Comparison of ENCODE assay signal across 8 mouse cellular contexts in the genomic region with DNA sequence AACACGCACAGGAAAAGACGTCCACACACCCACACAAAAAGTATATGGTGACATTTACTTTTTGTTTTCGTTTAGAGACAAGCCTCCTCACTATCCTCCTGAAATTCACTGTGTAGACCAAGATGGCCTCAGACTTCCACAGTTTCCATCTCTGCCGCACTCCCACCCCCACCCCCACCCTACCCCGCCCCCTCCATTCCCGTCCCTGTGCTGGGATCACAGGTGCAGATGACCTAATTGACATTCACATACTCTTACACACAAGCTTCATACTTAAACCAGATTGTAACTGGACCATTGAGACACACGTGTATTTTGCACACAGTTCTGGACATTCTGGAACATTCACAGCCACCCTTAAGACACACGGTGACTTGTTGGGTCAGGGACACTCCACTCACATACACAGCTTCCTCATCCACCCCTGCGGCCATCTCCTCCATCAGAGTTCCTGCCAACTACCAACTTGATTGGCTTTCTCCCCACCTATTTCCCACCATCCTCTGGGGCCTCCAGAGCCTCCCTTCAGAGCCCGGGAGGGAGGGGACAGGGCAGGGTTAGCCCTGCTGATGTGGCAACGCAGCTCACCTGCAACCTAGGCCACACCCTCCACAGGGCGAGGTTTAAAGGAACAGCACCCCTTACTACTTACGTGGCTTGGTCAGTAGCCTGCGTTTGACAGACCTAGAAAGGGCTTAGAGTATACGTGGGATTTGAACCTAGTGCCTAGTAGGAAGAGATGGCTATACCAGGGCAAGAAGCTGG. TPM values are rescaled to one million over a fixed set of nuclear protein-coding genes. Genes with fewer than 3 reads are reported as not detected.
DNase-seq lines count a peak whose midpoint lies in the region; ATAC-seq lines count a peak whose summit lies in the region.

No protein-coding gene starts in this region.

- H3K36me3 ChIP-seq in limb, embryonic 15.5 days: no peaks in the 10 kb centered on the region

- H3K9ac ChIP-seq in limb, embryonic 15.5 days: no peak overlapping the region

- no peaks in the 10 kb centered on the region for H3K9me3 ChIP-seq in limb, embryonic 15.5 days

- peak overlapping the region; percentile 20; the same call in 1 of the 2 replicates for H3K4me2 ChIP-seq in limb, embryonic 15.5 days

- H3K4me1 ChIP-seq in limb, embryonic 15.5 days: peaks cover 15% of the 10 kb centered on the region

- peak; percentile 50 for DNase-seq in ovary, adult 18-20 months (ENCODE audit: low spot score)
- no peak for DNase-seq in ovary, postnatal 10 days (ENCODE audit: low spot score)
- DNase-seq in gonadal fat pad, adult 2 months (ENCODE audit: low read depth): peak; percentile 91
- peak; percentile 42 for DNase-seq in urinary bladder, adult 2 months (ENCODE audit: low spot score)
- no peak for DNase-seq in left cerebral cortex, adult 9 months (ENCODE audit: low spot score in 2 of 2)
- DNase-seq in embryo, embryonic 9.5 days (ENCODE audit: extremely low spot score): no peak

- ATAC-seq in limb, embryonic 15.5 days (ENCODE audit: insufficient number of reproducible peaks, low FRiP score, low TSS enrichment, low read depth): peak; percentile 57; the same call in 1 of the 2 replicates
- ATAC-seq in frontal cortex, adult (ENCODE audit: low TSS enrichment): no peak

- H3K4me3 ChIP-seq in limb, embryonic 15.5 days: peak overlapping the region; percentile 10; the same call in 1 of the 2 replicates

- 16% methylated on average over 15 of the region's 15 CpGs for WGBS in limb, embryonic 15.5 days

- H3K27me3 ChIP-seq in limb, embryonic 15.5 days: no peaks in the 10 kb centered on the region

- peak overlapping the region; percentile 73 for H3K27ac ChIP-seq in limb, embryonic 15.5 days

RNA-seq across cellular contexts. Expression of a gene that starts 11.0 kb away (rescaled TPM):
- polyA plus RNA-seq in gonadal fat pad, adult 2 months (2012; rRNA removed): 20.6 and 26.5 TPM in 2 replicates
- 9.6 and 11.6 TPM in 2 replicates for polyA plus RNA-seq in limb, embryonic 15.5 days (2015; fragmentation: Nextera tagmentation; extraction: Ambion mirVana)
- polyA plus RNA-seq in urinary bladder, adult 2 months (2012; rRNA removed): 29.7 and 32.1 TPM in 2 replicates

RNA-seq across cellular contexts. Expression of a gene that starts 15.2 kb away (rescaled TPM):
- polyA plus RNA-seq in gonadal fat pad, adult 2 months (2012; rRNA removed): 1.4 and 2.0 TPM in 2 replicates
- polyA plus RNA-seq in limb, embryonic 15.5 days (2015; fragmentation: Nextera tagmentation; extraction: Ambion mirVana): 5.0 and 9.6 TPM in 2 replicates
- 3.1 and 4.0 TPM in 2 replicates for polyA plus RNA-seq in urinary bladder, adult 2 months (2012; rRNA removed)

Comparison
In these comparisons a context has a peak if more than half of its experiments do, and no peak if none do; other contexts are left out.
1. DNase-seq: peak in ovary, adult 18-20 months (single experiment), gonadal fat pad, adult 2 months (single experiment) and urinary bladder, adult 2 months (single experiment); none in ovary, postnatal 10 days (single experiment), left cerebral cortex, adult 9 months (0 of 2) and embryo, embryonic 9.5 days (single experiment).